Mouse (Mus musculus): Measurements from ENCODE around the gene Ubtd2. TPM values are rescaled to one million over a fixed set of nuclear protein-coding genes. Genes with fewer than 3 reads are reported as not detected.

Gene Ubtd2
- polyA plus RNA-seq (2012; rRNA removed) = 55.1 and 59.0 TPM in 2 replicates

DNA sequence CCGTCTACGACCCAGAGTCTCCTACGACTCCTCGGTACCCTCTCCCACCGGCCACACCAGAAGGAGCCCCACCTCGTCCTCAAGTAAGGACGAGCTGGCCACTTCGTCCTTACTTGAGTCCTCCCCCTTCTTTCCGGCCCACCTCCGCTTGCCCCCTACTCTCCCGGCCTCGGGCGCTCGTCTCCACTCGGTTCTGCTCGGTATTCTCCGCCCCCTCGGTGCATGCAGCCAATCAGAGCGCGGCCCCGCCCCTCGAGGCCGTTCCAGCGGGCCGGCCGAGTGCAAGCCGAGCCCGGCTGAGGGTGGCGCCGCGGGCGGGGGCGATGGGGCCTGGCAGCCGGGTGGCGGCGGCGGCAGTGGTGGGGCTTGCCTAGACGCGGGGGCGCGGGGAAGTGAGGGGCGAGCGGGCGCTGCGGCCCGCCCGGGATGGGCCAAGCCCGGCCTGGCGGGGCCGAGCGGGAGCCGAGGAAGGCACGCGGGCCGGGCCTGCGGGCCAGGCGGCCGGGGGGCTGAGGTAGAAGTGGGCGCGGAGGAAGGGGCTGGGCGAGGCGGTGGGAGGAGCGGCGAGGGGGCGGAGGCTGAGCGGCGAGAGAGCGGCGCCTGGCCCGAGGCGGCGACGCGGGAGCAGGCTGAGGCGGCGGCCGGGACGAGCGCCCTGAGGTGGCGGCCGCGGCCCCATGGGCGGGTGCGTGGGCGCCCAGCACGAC lies at the start of gene Ubtd2:
Gene Ubtd2, plus strand, starts transcription at position 571 of the 707 bp plus-strand sequence.

GRCm38 (mm10) chr11:32531871-32532764 lies 76.9 kb downstream of the Ubtd2 start, which contains the start of gene Efcab9:
Gene Efcab9, minus strand, starts transcription at chr11:32532081.

GRCm38 (mm10) chr11:32532765-32533481 lies 77.8 kb downstream of the Ubtd2 start, which contains the start of gene Stk10:
Gene Stk10, plus strand, starts transcription at chr11:32533305.

Other genes starting within 250 kb of the Ubtd2 start
- gene Snrnp25, start 250.0 kb upstream of the Ubtd2 start, polyA plus RNA-seq (2012; rRNA removed) = 49.3 and 57.1 TPM in 2 replicates
- gene Rhbdf1, start 233.1 kb upstream of the Ubtd2 start, polyA plus RNA-seq (2012; rRNA removed) = 32.1 and 32.8 TPM in 2 replicates
- 17.2 TPM in 2 replicates for gene Mpg, start 228.9 kb upstream of the Ubtd2 start, polyA plus RNA-seq (2012; rRNA removed)
- gene Nprl3, start 187.7 kb upstream of the Ubtd2 start, polyA plus RNA-seq (2012; rRNA removed) = 68.8 and 71.5 TPM in 2 replicates
- gene Hba-x, start 179.0 kb upstream of the Ubtd2 start, polyA plus RNA-seq (2012; rRNA removed) = 0.07 and 0.21 TPM in 2 replicates
- 446 and 671 TPM in 2 replicates for gene Hba-a1, start 171.9 kb upstream of the Ubtd2 start, polyA plus RNA-seq (2012; rRNA removed)
- gene Hbq1b, start 168.4 kb upstream of the Ubtd2 start, polyA plus RNA-seq (2012; rRNA removed) = 7.5 and 8.5 TPM in 2 replicates
- 1,065 and 1,539 TPM in 2 replicates for gene Hba-a2, start 158.9 kb upstream of the Ubtd2 start, polyA plus RNA-seq (2012; rRNA removed)
- gene Hbq1a, start 155.3 kb upstream of the Ubtd2 start, polyA plus RNA-seq (2012; rRNA removed) = 3.1 and 3.2 TPM in 2 replicates
- gene Sh3pxd2b, start 107.5 kb upstream of the Ubtd2 start, polyA plus RNA-seq (2012; rRNA removed) = 26.3 and 27.1 TPM in 2 replicates
- gene Efcab9, start 76.7 kb downstream of the Ubtd2 start, polyA plus RNA-seq (2012; rRNA removed) = 0.18 and 0.33 TPM in 2 replicates
- gene Stk10, start 77.9 kb downstream of the Ubtd2 start, polyA plus RNA-seq (2012; rRNA removed) = 3.8 and 3.9 TPM in 2 replicates
- gene Fbxw11, start 187.4 kb downstream of the Ubtd2 start, polyA plus RNA-seq (2012; rRNA removed) = 100 TPM in 2 replicates

All from central nervous system, embryonic 18 days (tissue).